Mouse (Mus musculus) v-Abl transformed pro-B cells (cell line): Measurements from ENCODE around the gene Lrrc32.

Experiments
- in situ Hi-C, 2 experiments: fragments of 400-800 bp; cut with MboI; formaldehyde crosslinking; loops; one replicate each; pipeline ENCODE4 v1.15.1; 2025; ENCODE audit not compliant: unreplicated experiment in 2 of 2

Gene Lrrc32

GRCm38 (mm10) chr7:98489131-98489530 is at the start of gene Lrrc32:
Lrrc32 (plus strand) TSS chr7:98489283.
- in situ Hi-C loops, result loop anchor here (5.0 to 10.0 kb wide), 5 partner anchors 38 to 596 kb away; partner anchors contain the start of gene Thap12 (in 1 of the 2)

GRCm38 (mm10) chr7:98439956-98440466 is 49.1 kb upstream of the Lrrc32 start, which contains the start of gene Gucy2d:
Gucy2d (plus strand) TSS chr7:98440416.
- in situ Hi-C loops, result no loop called here

- in situ Hi-C loops, result no loop called here
These were observed 42.2 kb upstream of the Lrrc32 start for GRCm38 (mm10) chr7:98446873-98447272.

GRCm38 (mm10) chr7:98447585-98448308 is 41.3 kb upstream of the Lrrc32 start:
- in situ Hi-C loops, result no loop called here

- in situ Hi-C loops, result no loop called here
These were observed 40.8 kb upstream of the Lrrc32 start for GRCm38 (mm10) chr7:98448309-98448630.

GRCm38 (mm10) chr7:98449696-98450095 is 39.4 kb upstream of the Lrrc32 start:
- in situ Hi-C loops, result loop anchor here in 1 of 2 experiments (25.0 kb wide), 1 partner anchor 613 kb away; no protein-coding TSS in a partner anchor

GRCm38 (mm10) chr7:98454397-98455120 is 34.5 kb upstream of the Lrrc32 start:
- in situ Hi-C loops, result loop anchor here in 1 of 2 experiments (25.0 kb wide), 1 partner anchor 608 kb away; no protein-coding TSS in a partner anchor

- in situ Hi-C loops, result loop anchor here in 1 of 2 experiments (10.0 to 25.0 kb wide), 2 partner anchors 474 to 602 kb away; no protein-coding TSS in a partner anchor
These were observed 28.8 kb upstream of the Lrrc32 start for GRCm38 (mm10) chr7:98460319-98460718.

- in situ Hi-C loops, result loop anchor here in 1 of 2 experiments (10.0 to 25.0 kb wide), 2 partner anchors 466 to 593 kb away; no protein-coding TSS in a partner anchor
These were observed 20.0 kb upstream of the Lrrc32 start for GRCm38 (mm10) chr7:98469089-98469488.

GRCm38 (mm10) chr7:98472529-98472928 is 16.6 kb upstream of the Lrrc32 start:
- in situ Hi-C loops, result loop anchor here in 1 of 2 experiments (25.0 kb wide), 1 partner anchor 590 kb away; no protein-coding TSS in a partner anchor

- in situ Hi-C loops, result loop anchor here in 1 of 2 experiments (25.0 kb wide), 1 partner anchor 588 kb away; no protein-coding TSS in a partner anchor
These were observed 14.5 kb upstream of the Lrrc32 start for GRCm38 (mm10) chr7:98474558-98474957.

- in situ Hi-C loops, result loop anchor here in 1 of 2 experiments (5.0 kb wide), 1 partner anchor 260 kb away; no protein-coding TSS in a partner anchor
These were observed 11.9 kb upstream of the Lrrc32 start for GRCm38 (mm10) chr7:98477153-98477552.

GRCm38 (mm10) chr7:98480481-98480880 is 8.6 kb upstream of the Lrrc32 start:
- in situ Hi-C loops, result loop anchor here (5.0 to 10.0 kb wide), 5 partner anchors 104 to 604 kb away; no protein-coding TSS in a partner anchor

- in situ Hi-C loops, result loop anchor here (5.0 to 10.0 kb wide), 5 partner anchors 104 to 604 kb away; no protein-coding TSS in a partner anchor
These were observed 7.9 kb upstream of the Lrrc32 start for GRCm38 (mm10) chr7:98481066-98481734.

GRCm38 (mm10) chr7:98481861-98482260 is 7.2 kb upstream of the Lrrc32 start:
- in situ Hi-C loops, result loop anchor here (5.0 to 10.0 kb wide), 5 partner anchors 103 to 603 kb away; no protein-coding TSS in a partner anchor

- in situ Hi-C loops, result loop anchor here (5.0 to 10.0 kb wide), 5 partner anchors 102 to 602 kb away; no protein-coding TSS in a partner anchor
These were observed 6.4 kb upstream of the Lrrc32 start for GRCm38 (mm10) chr7:98482551-98483267.

GRCm38 (mm10) chr7:98483268-98483607 is 5.8 kb upstream of the Lrrc32 start:
- in situ Hi-C loops, result loop anchor here (5.0 to 10.0 kb wide), 5 partner anchors 102 to 602 kb away; no protein-coding TSS in a partner anchor

GRCm38 (mm10) chr7:98484878-98485277 is 4.2 kb upstream of the Lrrc32 start:
- in situ Hi-C loops, result loop anchor here (5.0 to 10.0 kb wide), 7 partner anchors 42 to 600 kb away; partner anchors contain the start of gene Thap12 (in 1 of the 2)

GRCm38 (mm10) chr7:98485508-98485907 is 3.6 kb upstream of the Lrrc32 start:
- in situ Hi-C loops, result loop anchor here (5.0 to 10.0 kb wide), 5 partner anchors 42 to 599 kb away; partner anchors contain the start of gene Thap12 (in 1 of the 2)
